Mouse (Mus musculus) embryonic fibroblast, embryonic 13.5 days (primary cell): ENCODE measurements around the gene Sphkap.

ENCODE experiments used
- CTCF ChIP-seq: IDR thresholded peaks from 2 replicates; pipeline ENCODE4 v1.5.1; 2011; ENCODE audit warnings: mild to moderate bottlenecking, control low read depth, low read length, moderate library complexity, borderline replicate concordance; ENCODE audit not compliant: insufficient read depth
- POLR2A ChIP-seq: IDR thresholded peaks from 2 replicates; pipeline ENCODE4 v1.6.1; 2011; ENCODE audit warnings: low read depth, mild to moderate bottlenecking, control low read depth, low read length, moderate library complexity

GRCm38 (mm10) chr1:83401079-83401478 lies 6.9 kb downstream of the Sphkap start:
- no peak for TF ChIP-seq CTCF
- no peak for TF ChIP-seq POLR2A
